Mouse (Mus musculus) effector memory CD4-positive, alpha-beta T cell, adult 5 months (primary cell): ENCODE measurements around the gene Slc13a1. TPM values are rescaled to one million over a fixed set of nuclear protein-coding genes. Genes with fewer than 3 reads are reported as not detected.

ENCODE experiments used
- polyA plus RNA-seq: library from polyadenylated mRNA; unstranded; fragments of 100-300 nt; shearing (Covaris generic); gene quantifications from one replicate; pipeline ENCODE4 v1.2.1, GENCODE M21; 2017

Slc13a1 gene
- 0.14 TPM for polyA plus RNA-seq

GRCm38 (mm10) chr6:24167734-24168327, at the start of gene Slc13a1:
Slc13a1 (minus strand) TSS chr6:24168092.

Other genes starting within 250 kb of the Slc13a1 start
- not detected for gene Tas2r118, start 198.0 kb downstream of the Slc13a1 start, polyA plus RNA-seq